Mouse (Mus musculus) kidney, embryonic 16.5 days (tissue): ENCODE measurements around the gene Tecpr1. TPM values are rescaled to one million over a fixed set of nuclear protein-coding genes. Genes with fewer than 3 reads are reported as not detected.
A peak's percentile ranks its signal among the peaks of the same experiment; 100 is the strongest.

Experiments
- ATAC-seq: fragments of 200-750 bp; cut with Nextera tagmentation; 2 replicates; pipeline ENCODE4 v1.8.0; 2017; ENCODE audit warnings: moderate TSS enrichment; ENCODE audit not compliant: low FRiP score, low TSS enrichment
- H3K27ac ChIP-seq: fragments of 300-500 bp; sonication (generic); 2 replicates; pipeline ENCODE4 v1.5.1; 2014; ENCODE audit warnings: low read length
- H3K27me3 ChIP-seq: fragments of 300-500 bp; sonication (generic); 2 replicates; pipeline ENCODE4 v1.6.1; 2014; ENCODE audit warnings: low read length, control low read depth, mixed read lengths; ENCODE audit not compliant: insufficient read depth
- H3K36me3 ChIP-seq: fragments of 300-500 bp; sonication (generic); 2 replicates; pipeline ENCODE4 v1.6.1; 2014; ENCODE audit warnings: low read length, control low read depth, mixed read lengths; ENCODE audit not compliant: insufficient read depth
- H3K4me1 ChIP-seq: fragments of 300-500 bp; sonication (generic); 2 replicates; pipeline ENCODE4 v1.6.1; 2014; ENCODE audit warnings: low read length, control low read depth, mixed read lengths; ENCODE audit not compliant: insufficient read depth
- H3K4me2 ChIP-seq: fragments of 300-500 bp; sonication (generic); replicated peaks from 2 replicates; pipeline ENCODE4 v1.6.1; 2014; ENCODE audit warnings: low read depth, low read length
- H3K4me3 ChIP-seq: fragments of 300-500 bp; sonication (generic); 2 replicates; pipeline ENCODE4 v1.5.1; 2014; ENCODE audit warnings: mild to moderate bottlenecking, low read length
- H3K9ac ChIP-seq: fragments of 300-500 bp; sonication (generic); replicated peaks from 2 replicates; pipeline ENCODE4 v1.6.1; 2014; ENCODE audit warnings: low read length
- H3K9me3 ChIP-seq: fragments of 300-500 bp; sonication (generic); 2 replicates; pipeline ENCODE4 v1.6.1; 2016; ENCODE audit warnings: low read length, control low read depth
- WGBS: fragments of 180-500 bp; shearing (Covaris S2); extraction: QIAGEN DNeasy Blood & Tissue Kit; methylation state at CpG from one replicate; pipeline ENCODE4 v1.1.7; 2014; 5-methylcytosine and 5-hydroxymethylcytosine counted together
- polyA plus RNA-seq: library from polyadenylated mRNA; unstranded; fragments of >200 nt; fragmentation: Nextera tagmentation; extraction: Ambion mirVana; gene quantifications from 2 replicates; pipeline ENCODE4 v1.2.1, GENCODE M21; 2015

Gene Tecpr1
- polyA plus RNA-seq, 1 experiment from 2014 or later: 24.3 TPM

DNA sequence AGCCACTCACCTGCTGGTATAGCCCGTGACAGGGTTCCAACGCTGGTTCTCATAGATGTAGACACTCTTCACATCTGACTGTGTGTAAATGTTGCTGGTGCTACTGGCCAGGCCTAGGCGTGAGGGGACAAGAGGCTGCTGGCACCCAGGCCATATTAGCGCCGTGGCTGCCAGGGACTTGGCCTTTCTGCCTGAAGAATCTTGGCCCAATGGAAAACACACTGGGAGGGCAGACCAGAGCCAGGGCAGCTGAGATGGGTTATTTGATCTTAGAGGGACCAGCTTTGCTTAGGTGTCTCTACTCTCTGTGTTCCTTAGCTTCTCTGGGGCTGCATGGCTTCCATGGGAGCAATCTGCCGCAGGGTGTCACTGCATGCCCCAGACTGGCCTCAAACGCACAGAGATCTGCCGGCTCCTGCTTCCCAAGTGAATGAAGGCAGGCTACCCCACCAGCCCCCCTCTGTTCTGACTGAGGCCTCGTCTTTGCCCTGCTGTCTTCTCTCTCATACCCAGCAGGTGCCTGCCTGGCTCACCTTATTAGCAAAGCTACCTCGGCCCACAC is 19.9 kb downstream of the Tecpr1 start:
- Histone ChIP-seq H3K36me3 (peaks cover 46% of the 10 kb centered on the region), H3K9ac (no peak overlapping the region), H3K9me3 (peaks cover 9% of the 10 kb centered on the region), H3K27me3 (no peaks in the 10 kb centered on the region), H3K4me1 (no peaks in the 10 kb centered on the region), H3K4me3 (no peak overlapping the region), H3K4me2 (no peak overlapping the region), H3K27ac (no peak overlapping the region)
- 93% methylated on average over 10 of the region's 10 CpGs for WGBS
- no peak for ATAC-seq

DNA sequence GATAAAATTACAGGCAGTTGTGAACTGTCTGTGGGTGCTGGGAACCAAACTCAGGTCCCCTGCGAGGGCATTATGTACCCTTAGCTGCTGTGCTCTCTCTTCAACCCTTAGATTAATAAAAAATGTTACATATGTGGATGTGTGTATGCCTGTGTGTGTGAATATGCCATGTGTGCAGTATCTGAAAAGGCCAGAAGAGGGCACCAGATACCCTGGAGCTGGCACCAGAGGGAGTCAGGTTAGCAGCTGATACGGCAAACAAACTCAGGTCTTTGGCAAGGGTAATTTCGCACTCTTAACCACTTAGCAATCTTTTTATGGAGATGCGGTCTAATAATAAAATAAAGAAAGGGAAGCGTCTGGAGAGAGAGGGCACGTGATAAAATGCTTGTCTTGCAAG is 21.0 kb downstream of the Tecpr1 start:
- Histone ChIP-seq H3K36me3 (peaks cover 47% of the 10 kb centered on the region), H3K4me3 (no peak overlapping the region), H3K9me3 (peaks cover 9% of the 10 kb centered on the region), H3K4me1 (no peaks in the 10 kb centered on the region), H3K4me2 (no peak overlapping the region), H3K27ac (no peak overlapping the region), H3K9ac (no peak overlapping the region), H3K27me3 (no peaks in the 10 kb centered on the region)
- ATAC-seq: no peak
- WGBS: 95% methylated on average over 6 of the region's 6 CpGs

DNA sequence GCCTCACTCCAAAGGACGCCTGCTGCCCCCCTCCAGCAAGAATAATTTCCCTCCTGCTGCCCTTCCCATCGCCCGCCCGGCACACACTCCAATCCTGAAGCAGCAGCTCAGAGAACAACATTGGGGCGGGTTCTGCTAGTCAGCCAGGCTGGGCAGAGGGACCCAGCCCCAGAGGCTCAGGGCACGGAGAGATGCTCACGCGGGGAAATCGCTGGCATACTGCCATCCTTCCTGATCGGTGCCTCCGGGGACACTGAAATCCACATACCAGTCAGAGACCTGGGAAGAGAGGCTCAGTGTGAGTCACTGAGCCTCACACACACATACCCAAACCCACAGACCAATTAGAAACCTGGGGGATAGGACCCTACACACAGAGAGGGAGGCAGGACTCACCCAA is 22.8 kb downstream of the Tecpr1 start:
- Histone ChIP-seq H3K4me3 (no peak overlapping the region), H3K4me1 (no peaks in the 10 kb centered on the region), H3K4me2 (no peak overlapping the region), H3K9ac (no peak overlapping the region), H3K27me3 (no peaks in the 10 kb centered on the region), H3K36me3 (peaks cover 41% of the 10 kb centered on the region), H3K9me3 (peaks cover 9% of the 10 kb centered on the region), H3K27ac (no peak overlapping the region)
- no peak for ATAC-seq
- 68% methylated on average over 11 of the region's 11 CpGs for WGBS

DNA sequence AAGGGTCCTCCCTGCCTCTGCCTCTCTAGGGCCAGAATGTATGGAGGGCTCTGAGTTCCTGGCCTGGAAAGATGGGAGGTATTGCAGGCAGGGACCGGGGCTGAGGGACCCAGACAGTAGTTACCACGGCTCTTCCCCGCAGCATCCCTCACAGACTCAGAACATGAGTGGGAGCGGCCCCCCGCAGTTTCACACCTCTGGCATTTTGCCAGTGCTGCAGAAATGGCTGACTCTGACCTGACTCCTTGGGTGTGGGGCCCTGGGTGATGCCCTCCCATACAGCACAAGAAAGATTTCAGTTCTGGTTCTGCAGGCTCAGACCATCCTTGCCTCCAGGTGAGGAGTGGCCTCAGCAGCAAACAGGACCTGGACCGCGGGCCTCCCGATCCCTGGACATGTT is 27.8 kb downstream of the Tecpr1 start:
- H3K9ac ChIP-seq: no peak overlapping the region
- H3K27ac ChIP-seq: no peak overlapping the region
- no peaks in the 10 kb centered on the region for H3K9me3 ChIP-seq
- ATAC-seq: no peak
- no peak overlapping the region for H3K4me3 ChIP-seq
- peaks cover 7% of the 10 kb centered on the region; the same call in 1 of the 2 replicates for H3K4me1 ChIP-seq
- 0 out of 2 replicates have a peak, but pooled peaks cover 12% of the 10 kb centered on the region for H3K36me3 ChIP-seq
- WGBS: 82% methylated on average over 8 of the region's 8 CpGs
- H3K27me3 ChIP-seq: no peaks in the 10 kb centered on the region
- H3K4me2 ChIP-seq: no peak overlapping the region

DNA sequence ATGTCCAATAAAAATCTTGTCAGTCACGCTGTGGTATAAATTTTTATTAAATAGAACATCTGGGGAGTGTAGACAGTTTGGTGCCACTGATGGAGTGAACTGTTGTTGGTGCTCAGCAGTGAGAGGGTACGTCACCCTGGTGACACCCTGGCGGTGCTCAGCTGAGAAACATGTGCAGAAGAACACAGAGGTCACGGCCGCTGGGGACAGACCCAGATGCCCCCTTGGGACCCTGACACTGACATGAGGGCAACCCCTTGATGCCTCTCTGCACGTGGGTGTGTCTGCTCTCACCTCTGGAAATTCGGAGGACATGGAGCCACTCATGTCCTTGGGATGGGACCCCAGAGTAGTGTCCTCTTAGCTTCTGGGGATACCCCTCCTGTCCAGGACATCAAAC is 29.0 kb downstream of the Tecpr1 start:
- peaks cover 18% of the 10 kb centered on the region for H3K4me1 ChIP-seq
- no peaks in the 10 kb centered on the region for H3K9me3 ChIP-seq
- no peak for ATAC-seq
- no peaks in the 10 kb centered on the region for H3K27me3 ChIP-seq
- no peak overlapping the region for H3K27ac ChIP-seq
- 0 out of 2 replicates have a peak, but pooled peaks cover 9% of the 10 kb centered on the region for H3K36me3 ChIP-seq
- 79% methylated on average over 7 of the region's 7 CpGs for WGBS
- H3K9ac ChIP-seq: no peak overlapping the region
- no peak overlapping the region for H3K4me3 ChIP-seq
- no peak overlapping the region for H3K4me2 ChIP-seq

DNA sequence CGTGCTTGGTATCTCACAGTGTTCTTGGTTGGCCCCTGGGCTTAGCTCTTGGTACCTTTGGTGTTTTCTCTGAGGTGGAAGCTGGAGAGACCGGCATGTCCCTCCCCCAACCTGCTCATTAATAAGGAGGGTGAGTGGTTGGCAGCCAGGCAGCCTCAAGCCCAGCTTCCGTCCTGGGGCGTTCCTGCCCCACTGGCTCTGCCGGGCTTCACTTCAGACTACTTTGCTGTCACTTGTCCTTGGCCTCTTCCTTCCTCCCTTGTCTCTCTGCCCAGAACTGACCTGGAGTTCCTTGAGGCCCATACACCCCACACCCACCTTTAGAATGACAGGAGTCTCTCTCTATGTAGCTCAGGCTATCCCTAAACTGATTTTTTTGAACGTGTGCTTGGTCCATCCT is 30.7 kb downstream of the Tecpr1 start:
- WGBS: 77% methylated on average over 6 of the region's 6 CpGs
- H3K4me3 ChIP-seq: no peak overlapping the region
- H3K27ac ChIP-seq: no peak overlapping the region
- H3K4me2 ChIP-seq: no peak overlapping the region
- H3K4me1 ChIP-seq: peaks cover 18% of the 10 kb centered on the region
- no peak for ATAC-seq
- 0 out of 2 replicates have a peak, but pooled peaks cover 6% of the 10 kb centered on the region for H3K36me3 ChIP-seq
- no peak overlapping the region for H3K9ac ChIP-seq
- H3K9me3 ChIP-seq: no peaks in the 10 kb centered on the region
- no peaks in the 10 kb centered on the region for H3K27me3 ChIP-seq

DNA sequence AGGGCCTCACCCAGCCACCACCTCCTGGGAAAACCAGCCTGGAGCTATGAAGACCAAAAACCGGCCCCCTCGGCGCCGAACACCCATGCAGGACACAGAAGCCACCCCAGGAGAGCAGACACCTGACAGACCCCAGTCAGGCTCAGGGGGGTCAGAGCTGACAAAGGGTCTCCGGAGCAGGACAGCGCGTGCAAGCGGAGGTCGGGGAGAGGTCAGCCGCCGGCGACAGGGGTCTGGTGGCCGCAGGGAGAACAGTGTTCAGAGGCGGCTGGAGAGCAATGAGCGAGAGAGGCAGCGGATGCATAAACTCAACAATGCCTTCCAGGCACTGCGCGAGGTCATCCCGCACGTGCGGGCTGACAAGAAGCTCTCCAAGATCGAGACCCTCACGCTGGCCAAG is 32.4 kb downstream of the Tecpr1 start:
- Histone ChIP-seq H3K9ac (no peak overlapping the region), H3K4me1 (peaks cover 18% of the 10 kb centered on the region), H3K4me3 (no peak overlapping the region), H3K36me3 (0 out of 2 replicates have a peak, but pooled peaks cover 2% of the 10 kb centered on the region), H3K27me3 (no peaks in the 10 kb centered on the region), H3K27ac (no peak overlapping the region), H3K4me2 (no peak overlapping the region), H3K9me3 (no peaks in the 10 kb centered on the region)
- 52% methylated on average over 23 of the region's 23 CpGs for WGBS
- no peak for ATAC-seq

DNA sequence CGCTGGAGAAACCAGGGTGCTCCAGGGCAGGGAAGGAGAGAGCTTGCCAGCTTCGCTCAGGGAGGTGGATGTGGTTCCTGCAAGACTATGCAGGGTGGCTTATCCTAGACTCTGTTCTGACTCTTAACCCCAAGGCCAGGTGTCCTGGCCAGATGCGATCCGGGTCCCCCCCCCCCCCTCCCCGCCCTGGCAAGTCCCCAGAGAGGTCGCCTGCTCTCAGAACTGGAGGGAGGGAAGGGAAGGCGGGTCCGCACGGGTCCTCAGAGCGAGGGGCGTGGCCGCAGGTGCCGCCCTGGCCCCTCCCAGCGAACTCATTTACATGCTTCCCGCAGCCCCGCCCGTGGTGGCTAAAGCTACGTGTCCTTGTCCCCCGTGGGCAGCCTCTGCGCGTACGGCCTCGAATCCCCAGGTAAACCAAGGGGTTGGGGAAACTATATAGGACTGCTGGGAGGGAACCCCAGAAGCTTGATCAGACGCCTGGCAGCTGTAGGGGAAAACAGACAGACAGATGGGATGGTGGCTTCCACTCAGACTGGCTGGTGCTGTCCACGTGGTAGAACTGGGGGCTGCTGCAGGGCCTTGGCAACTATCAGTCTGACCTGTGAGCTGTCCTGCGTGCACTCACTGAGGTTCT is 33.3 kb downstream of the Tecpr1 start, which contains the start of gene Bhlha15:
TSS of gene Bhlha15 (plus strand) at position 337 of the 634 bp plus-strand sequence.
- H3K27ac ChIP-seq: no peak within 1 kb of the TSS

DNA sequence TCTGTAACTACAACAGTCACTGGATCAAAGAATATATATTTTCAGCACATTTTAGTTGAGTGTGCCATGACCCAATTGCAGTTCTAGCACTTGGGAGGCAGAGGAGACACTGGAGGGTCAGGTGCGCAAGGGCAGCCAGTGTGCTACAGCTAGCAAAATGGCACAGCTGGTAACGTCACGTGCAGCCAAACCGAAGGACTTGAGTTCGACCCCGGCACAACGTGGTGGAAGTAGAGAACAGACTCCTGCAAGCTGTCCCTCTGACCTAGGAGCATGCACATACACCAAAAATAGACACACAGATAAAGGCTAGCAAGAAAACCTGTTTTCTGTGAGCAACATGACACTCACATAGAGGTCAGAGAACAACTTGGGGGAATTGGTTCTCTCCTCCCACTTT is 34.1 kb downstream of the Tecpr1 start:
- 71% methylated on average over 7 of the region's 7 CpGs for WGBS
- no peaks in the 10 kb centered on the region for H3K9me3 ChIP-seq
- ATAC-seq: no peak
- peak overlapping the region; percentile 67; the same call in 1 of the 2 replicates for H3K4me2 ChIP-seq
- no peak overlapping the region for H3K4me3 ChIP-seq
- H3K9ac ChIP-seq: no peak overlapping the region
- H3K27me3 ChIP-seq: no peaks in the 10 kb centered on the region
- H3K4me1 ChIP-seq: peaks cover 18% of the 10 kb centered on the region
- H3K36me3 ChIP-seq: peaks cover 2% of the 10 kb centered on the region; the same call in 1 of the 2 replicates
- H3K27ac ChIP-seq: no peak overlapping the region

More for the DNA sequence above, 33.3 kb downstream of the Tecpr1 start, which contains the start of gene Bhlha15:
- Histone ChIP-seq H3K4me3 (peak within 1 kb of the TSS; percentile 40), H3K9me3 (no peaks in the 10 kb centered on the region), H3K9ac (peak within 1 kb of the TSS; percentile 51), H3K27me3 (no peaks in the 10 kb centered on the region), H3K4me1 (peaks cover 18% of the 10 kb centered on the region), H3K4me2 (peak within 1 kb of the TSS; percentile 67), H3K36me3 (peaks cover 2% of the 10 kb centered on the region; the same call in 1 of the 2 replicates)
- 4% methylated on average over 24 of the region's 26 CpGs for WGBS
- ATAC-seq: peak; percentile 67

DNA sequence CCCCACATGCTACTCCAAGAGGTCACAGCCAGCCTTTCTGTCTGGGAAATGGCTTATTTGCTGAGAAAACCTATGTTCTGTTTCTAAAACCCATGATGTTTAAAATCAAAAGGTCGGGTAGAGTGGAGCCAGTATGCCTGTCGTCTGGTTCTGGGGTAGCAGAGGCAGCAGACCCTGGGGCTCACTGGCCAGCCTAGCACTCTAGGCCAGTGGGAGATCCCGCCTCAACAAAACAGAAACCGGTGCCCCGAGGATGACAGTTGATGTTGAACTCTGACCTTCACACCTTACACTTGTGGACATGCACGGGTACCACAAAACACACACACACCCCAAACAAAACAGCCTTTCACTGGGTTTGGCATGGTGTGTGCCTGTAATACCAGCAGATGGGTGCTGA is 35.0 kb downstream of the Tecpr1 start:
- no peak overlapping the region for H3K9ac ChIP-seq
- WGBS: 85% methylated on average over 6 of the region's 6 CpGs
- H3K4me2 ChIP-seq: no peak overlapping the region
- H3K9me3 ChIP-seq: no peaks in the 10 kb centered on the region
- no peaks in the 10 kb centered on the region for H3K27me3 ChIP-seq
- ATAC-seq: no peak
- H3K4me3 ChIP-seq: no peak overlapping the region
- peaks cover 18% of the 10 kb centered on the region for H3K4me1 ChIP-seq
- H3K27ac ChIP-seq: no peak overlapping the region
- peaks cover 2% of the 10 kb centered on the region; the same call in 1 of the 2 replicates for H3K36me3 ChIP-seq
